Mouse (Mus musculus) C2C12 (cell line): ENCODE data around the gene Atn1. TPM values are rescaled to one million over a fixed set of nuclear protein-coding genes. Genes with fewer than 3 reads are reported as not detected.

ENCODE experiments used
- H3K27me3 ChIP-seq: one replicate; pipeline ENCODE4 v1.6.1; 2011; ENCODE audit not compliant: control insufficient read depth, insufficient read depth, insufficient read length
- H3K36me3 ChIP-seq: one replicate; pipeline ENCODE4 v1.6.1; 2011; ENCODE audit not compliant: control insufficient read depth, insufficient read depth
- H3K4me3 ChIP-seq: one replicate; pipeline ENCODE4 v1.5.1; 2011; ENCODE audit warnings: mild to moderate bottlenecking, control low read depth; ENCODE audit not compliant: poor library complexity, insufficient read depth, severe bottlenecking
- H3K79me2 ChIP-seq: one replicate; pipeline ENCODE4 v1.6.1; 2011; ENCODE audit not compliant: control insufficient read depth, insufficient read depth
- H3K79me3 ChIP-seq: one replicate; pipeline ENCODE4 v1.6.1; 2011; ENCODE audit warnings: low read depth, control low read depth
- H3ac ChIP-seq: one replicate; pipeline ENCODE3; 2011; ENCODE audit warnings: low read depth; ENCODE audit not compliant: control insufficient read depth, insufficient read length
- CEBPB ChIP-seq: IDR thresholded peaks from one replicate; pipeline ENCODE4 v1.6.1; 2011; ENCODE audit warnings: low read depth, mild to moderate bottlenecking, control low read depth, moderate library complexity
- CTCF ChIP-seq: IDR thresholded peaks from one replicate; pipeline ENCODE4 v1.5.1; 2011; ENCODE audit not compliant: control insufficient read depth, insufficient read depth, insufficient read length
- FOSL1 ChIP-seq: IDR thresholded peaks from one replicate; pipeline ENCODE4 v1.8.0; 2011; ENCODE audit warnings: mild to moderate bottlenecking, low read length; ENCODE audit not compliant: poor library complexity, insufficient read depth, severe bottlenecking
- MAX ChIP-seq: IDR thresholded peaks from one replicate; pipeline ENCODE4 v1.6.1; 2011; ENCODE audit warnings: mild to moderate bottlenecking, control low read depth
- MYOD1 ChIP-seq: IDR thresholded peaks from one replicate; pipeline ENCODE4 v1.6.1; 2011; ENCODE audit warnings: low read depth; ENCODE audit not compliant: control insufficient read depth, insufficient read length
- MYOG ChIP-seq: IDR thresholded peaks from one replicate; pipeline ENCODE4 v1.6.1; 2011; ENCODE audit not compliant: control insufficient read depth, insufficient read length; ENCODE audit errors: extremely low read depth
- USF1 ChIP-seq: IDR thresholded peaks from one replicate; pipeline ENCODE4 v1.6.1; 2011; ENCODE audit warnings: low read depth, mild to moderate bottlenecking, control low read depth, moderate library complexity
- polyA plus RNA-seq: library from polyadenylated mRNA; unstranded; fragments of >200 nt; fragmentation: generic; extraction: Trizol; gene quantifications from one replicate; pipeline ENCODE4 v1.2.1, GENCODE M21; 2012; ENCODE audit warnings: missing spikeins

Gene Atn1
- polyA plus RNA-seq, 1 experiment: 47.0 TPM

DNA sequence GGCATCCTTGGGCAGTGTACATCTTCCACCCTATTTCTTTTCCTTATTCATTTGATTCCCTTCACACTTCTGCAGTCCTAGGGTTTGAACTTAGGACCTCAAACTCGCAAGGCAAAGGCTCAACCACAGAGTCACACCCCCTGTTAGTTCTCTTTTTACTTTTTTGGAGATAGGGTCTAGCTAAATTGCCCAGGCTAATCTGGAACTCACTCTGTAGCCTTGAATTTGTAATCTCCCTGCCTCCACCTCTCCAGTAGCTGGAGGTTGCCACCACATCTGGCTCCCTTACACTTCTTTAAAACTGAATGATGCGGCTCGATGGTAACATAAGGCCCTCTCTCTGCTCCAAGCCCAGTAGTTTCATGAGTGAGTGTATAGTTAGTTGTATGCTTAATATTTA lies 21.9 kb downstream of the Atn1 start:
- Histone ChIP-seq H3K4me3 (no peak overlapping the region), H3K79me3 (no peaks in the 10 kb centered on the region), H3ac (no peak overlapping the region), H3K36me3 (no peaks in the 10 kb centered on the region), H3K79me2 (peaks cover 5% of the 10 kb centered on the region), H3K27me3 (no peaks in the 10 kb centered on the region)
- TF ChIP-seq FOSL1 (no peak), CEBPB (no peak), MAX (no peak), CTCF (no peak), USF1 (no peak), MYOG (no peak), MYOD1 (no peak)

DNA sequence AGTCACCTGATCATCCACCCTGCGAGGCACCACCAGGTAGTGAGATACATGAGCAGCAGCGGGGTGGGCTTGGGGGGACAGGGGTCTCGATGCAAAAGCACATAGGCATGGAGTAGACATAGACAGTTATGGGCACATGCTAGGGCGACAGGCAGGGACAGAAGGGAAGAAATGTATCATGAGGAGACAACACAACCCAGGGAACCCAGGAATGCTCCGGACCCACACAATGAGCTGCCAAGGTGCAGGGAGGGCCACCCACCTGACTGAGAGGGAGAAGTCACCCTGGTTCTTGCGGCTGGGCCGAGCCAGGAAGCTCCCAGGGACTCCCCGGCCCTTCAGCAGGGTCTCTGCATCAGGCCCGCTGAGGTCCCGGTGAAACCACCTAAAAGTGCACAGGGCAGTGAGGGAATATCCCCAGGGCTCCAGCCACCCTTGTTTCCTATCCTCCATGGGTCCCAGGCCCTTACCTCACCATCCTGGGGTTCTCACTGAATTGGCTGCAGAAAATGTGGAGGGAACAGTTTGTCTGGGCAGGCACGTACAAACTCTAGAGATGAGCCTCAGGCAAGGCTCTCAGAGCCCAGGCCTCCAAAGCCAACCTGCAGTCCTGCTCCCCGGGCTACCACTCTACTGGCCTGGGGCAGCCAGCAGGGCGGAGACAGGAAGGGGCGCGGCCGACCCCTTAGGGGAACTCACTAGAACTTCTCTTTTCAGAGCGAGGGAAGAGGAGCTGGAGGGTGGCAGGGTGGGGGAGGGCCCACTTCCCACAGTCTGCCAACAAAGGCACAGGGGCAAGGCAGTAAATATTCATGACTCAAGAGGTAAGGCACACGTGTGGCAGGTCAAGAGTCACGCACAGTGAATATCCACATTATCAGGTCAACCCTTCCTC lies 23.6 kb downstream of the Atn1 start:
- H3K79me3 ChIP-seq: no peaks in the 10 kb centered on the region
- no peak overlapping the region for H3K4me3 ChIP-seq
- no peak for TF ChIP-seq USF1
- TF ChIP-seq FOSL1: no peak
- TF ChIP-seq CTCF: no peak
- TF ChIP-seq MYOD1: no peak
- no peak for TF ChIP-seq CEBPB
- TF ChIP-seq MYOG: no peak
- no peak for TF ChIP-seq MAX

DNA sequence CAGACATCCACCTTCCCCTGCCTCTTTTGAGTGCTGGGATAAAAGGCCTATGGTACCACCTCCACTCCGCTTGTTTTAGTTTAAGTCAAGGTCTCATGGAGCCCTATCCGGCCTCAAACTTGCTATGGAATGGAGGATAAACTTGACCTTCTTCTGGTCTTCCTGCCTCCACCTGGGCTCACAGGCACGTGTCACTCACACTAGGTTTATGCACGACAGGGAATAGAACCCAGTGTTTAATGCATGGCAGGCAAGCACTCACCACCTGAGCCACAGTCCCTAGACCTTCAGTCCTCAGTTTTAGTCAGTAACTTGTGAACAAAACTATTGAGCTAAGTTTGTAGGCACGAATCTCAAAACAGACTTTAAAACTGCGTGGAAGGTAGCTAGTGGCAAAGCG lies 25.3 kb downstream of the Atn1 start:
- H3K79me2 ChIP-seq: no peaks in the 10 kb centered on the region
- H3K79me3 ChIP-seq: no peaks in the 10 kb centered on the region
- no peaks in the 10 kb centered on the region for H3K27me3 ChIP-seq
- H3K36me3 ChIP-seq: no peaks in the 10 kb centered on the region
- no peak for TF ChIP-seq MYOD1
- no peak for TF ChIP-seq CEBPB
- no peak for TF ChIP-seq MAX
- TF ChIP-seq FOSL1: no peak
- TF ChIP-seq USF1: no peak
- no peak for TF ChIP-seq MYOG
- no peak for TF ChIP-seq CTCF
- no peak overlapping the region for H3K4me3 ChIP-seq
- H3ac ChIP-seq: no peak overlapping the region

More for the DNA sequence above, 23.6 kb downstream of the Atn1 start:
- H3K27me3 ChIP-seq: no peaks in the 10 kb centered on the region
- no peaks in the 10 kb centered on the region for H3K36me3 ChIP-seq
- H3ac ChIP-seq: no peak overlapping the region
- H3K79me2 ChIP-seq: no peaks in the 10 kb centered on the region

DNA sequence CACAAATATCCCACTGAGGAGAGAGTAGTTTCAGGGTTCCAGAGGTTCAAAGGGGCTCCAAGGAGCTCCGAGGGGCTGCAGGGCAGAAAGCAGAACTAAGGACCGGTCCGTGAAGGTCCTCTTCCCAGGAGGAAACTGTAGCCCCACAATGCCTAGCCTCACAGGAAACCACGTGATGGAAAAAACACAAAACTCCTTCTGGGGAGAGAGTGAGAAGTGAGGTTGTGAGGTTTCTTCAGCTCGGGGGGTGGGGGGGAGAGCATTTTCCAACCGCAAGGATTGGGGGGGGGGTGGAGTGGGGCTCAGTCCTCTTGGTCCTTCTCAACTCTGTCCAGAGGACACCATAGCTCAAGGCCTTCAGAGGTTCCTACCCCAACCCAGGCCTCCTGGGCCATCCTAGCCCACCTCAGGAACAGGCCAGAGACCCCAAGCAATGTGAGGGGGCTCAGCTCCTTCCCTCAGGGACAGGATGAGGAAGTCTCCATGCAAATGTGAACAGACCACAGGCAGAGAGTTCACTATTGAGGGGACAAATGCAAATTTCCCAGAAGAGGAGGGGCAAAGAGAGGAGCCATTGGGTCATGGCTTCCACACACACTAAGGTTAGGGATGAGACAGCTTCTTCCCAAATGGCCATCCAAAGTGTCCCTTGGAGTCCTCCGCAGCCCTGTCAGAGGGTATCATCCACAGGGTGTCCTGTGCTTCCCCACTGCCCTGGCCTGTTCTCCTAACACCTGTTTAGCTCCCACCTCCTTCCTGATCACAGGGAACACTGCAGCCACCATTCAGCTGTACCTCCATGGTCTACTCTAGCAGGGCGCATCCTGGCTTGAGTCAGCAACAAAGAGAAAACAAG lies 26.2 kb downstream of the Atn1 start:
- Histone ChIP-seq H3K79me3 (no peaks in the 10 kb centered on the region), H3K4me3 (no peak overlapping the region), H3ac (no peak overlapping the region), H3K36me3 (no peaks in the 10 kb centered on the region), H3K27me3 (no peaks in the 10 kb centered on the region), H3K79me2 (no peaks in the 10 kb centered on the region)
- TF ChIP-seq MYOG (no peak), CTCF (no peak), FOSL1 (no peak), CEBPB (no peak), MYOD1 (no peak), USF1 (no peak), MAX (no peak)

DNA sequence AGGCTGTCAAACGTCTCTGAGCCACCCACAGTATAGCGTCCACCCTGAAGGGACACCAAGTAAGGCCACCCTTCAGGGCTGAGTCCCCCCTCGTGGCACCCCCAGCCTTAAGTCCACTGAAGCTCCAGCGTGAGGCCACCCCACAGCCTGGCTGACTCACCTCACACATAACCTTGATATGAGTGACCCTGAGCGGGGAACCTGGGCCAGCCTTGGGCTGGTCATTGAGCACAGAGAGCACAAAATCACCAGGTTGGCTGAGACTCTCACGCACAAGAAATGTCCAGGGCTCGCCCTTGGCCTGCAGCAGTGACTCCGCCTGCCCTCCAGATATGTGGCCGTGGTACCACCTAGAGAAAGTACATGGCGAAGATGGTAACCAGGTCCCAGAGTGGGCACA lies 27.7 kb downstream of the Atn1 start:
- no peaks in the 10 kb centered on the region for H3K36me3 ChIP-seq
- no peak overlapping the region for H3ac ChIP-seq
- no peaks in the 10 kb centered on the region for H3K79me3 ChIP-seq
- no peaks in the 10 kb centered on the region for H3K27me3 ChIP-seq
- H3K4me3 ChIP-seq: no peak overlapping the region
- no peak for TF ChIP-seq FOSL1
- TF ChIP-seq CTCF: no peak
- TF ChIP-seq MAX: no peak
- no peak for TF ChIP-seq USF1
- no peak for TF ChIP-seq MYOD1
- no peak for TF ChIP-seq MYOG
- no peak for TF ChIP-seq CEBPB
- H3K79me2 ChIP-seq: no peaks in the 10 kb centered on the region
